14 mouse cellular contexts compared by ENCODE assay signal in genomic region chr17:26363853-26364532, GRCm38 (mm10). TPM values are rescaled to one million over a fixed set of nuclear protein-coding genes. Genes with fewer than 3 reads are reported as not detected.
A peak's percentile ranks its signal among the peaks of the same experiment; 100 is the strongest.
DNase-seq lines count a peak whose midpoint lies in the region; ATAC-seq lines count a peak whose summit lies in the region.
"Had no signal": no experiment of that assay in that cellular context is flagged by ENCODE, and none has a peak within 500 bp of the region (broad histone marks: within the 10 kb centered on the region; RNA-seq: fewer than 3 reads in every experiment).

No protein-coding gene starts in this region.

- peaks cover 75% of the 10 kb centered on the region for H3K4me1 ChIP-seq in heart, embryonic 15.5 days (replicated peaks)
- H3K4me1 ChIP-seq in hindbrain, embryonic 11.5 days (replicated peaks; ENCODE audit: control insufficient read depth, insufficient read depth, low read length) = no peaks in the 10 kb centered on the region
- H3K4me1 ChIP-seq in kidney, embryonic 14.5 days (ENCODE audit: control insufficient read depth, insufficient read depth, low read length) = peaks cover 19% of the 10 kb centered on the region

- intact Hi-C loops in heart, postnatal 36 days (cut with DNase I) = no loop called here

- H3K4me3 ChIP-seq in heart, embryonic 15.5 days = no peak overlapping the region
- H3K4me3 ChIP-seq in hindbrain, embryonic 11.5 days (ENCODE audit: low read depth, low read length) = no peak overlapping the region
- no peak overlapping the region for H3K4me3 ChIP-seq in kidney, embryonic 14.5 days (ENCODE audit: low read length)
- H3K4me3 ChIP-seq: erythroblast, embryonic 14.5 days; left cerebral cortex, adult 2 months had no signal

- peak overlapping the region; percentile 38; the same call in 1 of the 2 replicates for H3K27ac ChIP-seq in heart, embryonic 15.5 days
- H3K27ac ChIP-seq in hindbrain, embryonic 11.5 days (ENCODE audit: low read depth, low read length) = no peak overlapping the region
- H3K27ac ChIP-seq in kidney, embryonic 14.5 days (ENCODE audit: low read depth, low read length) = no peak overlapping the region
- H3K27ac ChIP-seq: left cerebral cortex, adult 2 months had no signal

- 65% methylated on average over 5 of the region's 5 CpGs for WGBS in heart, embryonic 15.5 days
- 49% methylated on average over 5 of the region's 5 CpGs for WGBS in hindbrain, embryonic 11.5 days
- 62% methylated on average over 5 of the region's 5 CpGs for WGBS in kidney, embryonic 14.5 days

- H3K27me3 ChIP-seq in heart, embryonic 15.5 days = no peaks in the 10 kb centered on the region
- no peaks in the 10 kb centered on the region; the same call in 1 of the 2 replicates for H3K27me3 ChIP-seq in hindbrain, embryonic 11.5 days (ENCODE audit: control insufficient read depth, insufficient read depth, low read length)
- no peaks in the 10 kb centered on the region for H3K27me3 ChIP-seq in kidney, embryonic 14.5 days (ENCODE audit: control insufficient read depth, insufficient read depth, low read length)

- peak; percentile 2 for DNase-seq in adrenal gland, postnatal 14 days
- DNase-seq in adrenal gland, postnatal 10 days = no peak
- DNase-seq in heart, postnatal 36 days = no peak
- peak; percentile 26 for DNase-seq in hindbrain, embryonic 11.5 days (ENCODE audit: low spot score)
- DNase-seq in retina, postnatal 1 day = peak; percentile 84
- no peak for DNase-seq in frontal cortex, postnatal 14 days (ENCODE audit: low spot score in 2 of 2)
- DNase-seq: cerebellum, postnatal 36 days; gastrocnemius, postnatal 25 days; liver; thymus, adult 18-20 months had no signal

- H3K4me2 ChIP-seq in heart, embryonic 15.5 days = no peak overlapping the region
- H3K4me2 ChIP-seq in hindbrain, embryonic 11.5 days (replicated peaks; ENCODE audit: low read depth, low read length) = no peak overlapping the region
- H3K4me2 ChIP-seq in kidney, embryonic 14.5 days (replicated peaks; ENCODE audit: low read depth, low read length) = no peak overlapping the region

- H3K36me3 ChIP-seq in heart, embryonic 15.5 days = no peaks in the 10 kb centered on the region
- no peaks in the 10 kb centered on the region for H3K36me3 ChIP-seq in hindbrain, embryonic 11.5 days (ENCODE audit: control insufficient read depth, insufficient read depth, low read length)
- H3K36me3 ChIP-seq in kidney, embryonic 14.5 days (ENCODE audit: control insufficient read depth, insufficient read depth, low read length) = no peaks in the 10 kb centered on the region

- no peaks in the 10 kb centered on the region for H3K9me3 ChIP-seq in heart, embryonic 15.5 days (replicated peaks)
- no peaks in the 10 kb centered on the region for H3K9me3 ChIP-seq in hindbrain, embryonic 11.5 days (ENCODE audit: control insufficient read depth, low read length)
- H3K9me3 ChIP-seq in kidney, embryonic 14.5 days (ENCODE audit: control insufficient read depth, low read length) = no peaks in the 10 kb centered on the region

- no peak overlapping the region for H3K9ac ChIP-seq in heart, embryonic 15.5 days
- no peak overlapping the region for H3K9ac ChIP-seq in hindbrain, embryonic 11.5 days (ENCODE audit: low read depth, low read length)
- no peak overlapping the region for H3K9ac ChIP-seq in kidney, embryonic 14.5 days (ENCODE audit: low read depth, low read length)

- no peak for ATAC-seq in heart, embryonic 15.5 days (replicated peaks; ENCODE audit: insufficient number of reproducible peaks, insufficient read depth, low FRiP score, low read depth)
- no peak for ATAC-seq in hindbrain, embryonic 11.5 days (ENCODE audit: low FRiP score)
- ATAC-seq in kidney, embryonic 14.5 days (ENCODE audit: low FRiP score, low TSS enrichment) = no peak

RNA-seq across cellular contexts. Expression of gene Neurl1b, which starts 50.6 kb away (rescaled TPM):
- total RNA-seq in adrenal gland, postnatal 14 days (2021) = 50.0 and 51.1 TPM in 2 replicates
- total RNA-seq in adrenal gland, postnatal 10 days (2021) = 10 to 100 TPM; 43.6 to 44.0 TPM
- 2.5 and 2.7 TPM in 2 replicates for polyA plus RNA-seq in heart, embryonic 15.5 days (2015; fragmentation: Nextera tagmentation; extraction: Ambion mirVana)
- total RNA-seq in heart, postnatal 36 days (2021) = 1 to 10 TPM; 5.2 to 6.3 TPM
- polyA plus RNA-seq in hindbrain, embryonic 11.5 days (2014; fragmentation: Nextera tagmentation; extraction: Ambion mirVana) = 0.25 and 0.79 TPM in 2 replicates
- 1.6 and 2.9 TPM in 2 replicates for polyA plus RNA-seq in kidney, embryonic 14.5 days (2014; fragmentation: Nextera tagmentation; extraction: Ambion mirVana)
- polyA plus RNA-seq: erythroblast, embryonic 14.5 days had no signal

Comparison
In these comparisons a context has a peak if more than half of its experiments do, and no peak if none do; other contexts are left out.
1. DNase-seq: peak in adrenal gland, postnatal 14 days (single experiment), hindbrain, embryonic 11.5 days (single experiment) and retina, postnatal 1 day (single experiment); none in adrenal gland, postnatal 10 days (single experiment), heart, postnatal 36 days (0 of 2) and frontal cortex, postnatal 14 days (0 of 2).